Comparison of ENCODE assay signal across 10 mouse cellular contexts in the genomic region with DNA sequence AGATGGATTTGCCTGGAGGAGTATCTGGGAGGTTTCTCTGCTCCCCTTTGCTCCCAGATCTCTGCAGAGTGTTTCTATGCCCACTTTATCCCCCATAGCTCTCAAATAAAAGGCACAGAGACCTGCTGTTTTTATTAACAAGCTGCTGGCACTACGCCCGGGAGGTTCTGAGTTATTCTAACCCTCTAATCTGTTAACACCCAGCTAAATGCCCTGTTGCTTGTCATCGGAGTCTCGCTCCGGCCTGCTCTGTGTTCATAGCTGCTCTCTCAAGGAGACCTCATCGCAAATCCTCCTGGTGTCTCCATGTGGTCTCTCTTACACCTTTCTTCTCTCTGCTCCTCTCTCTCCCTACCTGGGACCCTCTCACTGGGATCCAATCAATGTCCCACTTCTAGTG. TPM values are rescaled to one million over a fixed set of nuclear protein-coding genes. Genes with fewer than 3 reads are reported as not detected.
DNase-seq lines count a peak whose midpoint lies in the region; ATAC-seq and TF ChIP-seq lines count a peak whose summit lies in the region.
"Had no signal": no experiment of that assay in that cellular context is flagged by ENCODE, and none has a peak within 500 bp of the region (broad histone marks: within the 10 kb centered on the region; RNA-seq: fewer than 3 reads in every experiment).

No protein-coding gene starts in this region.

- H3K9ac ChIP-seq in forebrain, embryonic 13.5 days: no peak overlapping the region
- no peak overlapping the region for H3K9ac ChIP-seq in midbrain, postnatal 0 days (replicated peaks; ENCODE audit: low read length, poor library complexity, severe bottlenecking)
- no peak overlapping the region for H3K9ac ChIP-seq in midbrain, embryonic 15.5 days
- 0 out of 2 replicates have a peak overlapping the region, but pooled peaks have one; percentile 13 for H3K9ac ChIP-seq in heart, embryonic 14.5 days (ENCODE audit: low read length)

- no peaks in the 10 kb centered on the region for H3K9me3 ChIP-seq in forebrain, embryonic 13.5 days (replicated peaks)
- no peaks in the 10 kb centered on the region for H3K9me3 ChIP-seq in forebrain, embryonic 10.5 days
- H3K9me3 ChIP-seq in midbrain, postnatal 0 days (ENCODE audit: low read length): no peaks in the 10 kb centered on the region
- H3K9me3 ChIP-seq in midbrain, embryonic 15.5 days: no peaks in the 10 kb centered on the region
- no peaks in the 10 kb centered on the region for H3K9me3 ChIP-seq in heart, embryonic 14.5 days (ENCODE audit: control insufficient read depth, low read length)

- H3K4me1 ChIP-seq in forebrain, embryonic 13.5 days: peaks cover 11% of the 10 kb centered on the region
- H3K4me1 ChIP-seq in forebrain, embryonic 10.5 days: no peaks in the 10 kb centered on the region; the same call in 1 of the 2 replicates
- H3K4me1 ChIP-seq in midbrain, postnatal 0 days (ENCODE audit: insufficient read depth, low read length): no peaks in the 10 kb centered on the region
- H3K4me1 ChIP-seq in midbrain, embryonic 15.5 days: peaks cover 8% of the 10 kb centered on the region; the same call in 1 of the 2 replicates
- peaks cover 6 to 18% of the 10 kb centered on the region in 2 experiments for H3K4me1 ChIP-seq in heart, embryonic 14.5 days (ENCODE audit: control insufficient read depth in 2 of 2, insufficient read depth in 2 of 2, low read length in 2 of 2)

- H3K4me3 ChIP-seq in forebrain, embryonic 13.5 days: no peak overlapping the region
- no peak overlapping the region for H3K4me3 ChIP-seq in forebrain, embryonic 10.5 days
- no peak overlapping the region for H3K4me3 ChIP-seq in midbrain, postnatal 0 days (ENCODE audit: low read depth, low read length)
- H3K4me3 ChIP-seq in midbrain, embryonic 15.5 days: no peak overlapping the region
- H3K4me3 ChIP-seq in heart, embryonic 14.5 days (ENCODE audit: control insufficient read depth in 1 of 2, insufficient read depth in 1 of 2, low read depth in 1 of 2, low read length in 2 of 2): no peak overlapping the region
- H3K4me3 ChIP-seq in layer of hippocampus, adult 2 months: no peak overlapping the region

- WGBS in forebrain, embryonic 13.5 days: 46% methylated on average over 6 of the region's 6 CpGs
- 86% methylated on average over 6 of the region's 6 CpGs for WGBS in forebrain, embryonic 10.5 days
- 49% methylated on average over 6 of the region's 6 CpGs for WGBS in midbrain, postnatal 0 days
- WGBS in midbrain, embryonic 15.5 days: 51% methylated on average over 6 of the region's 6 CpGs
- WGBS in heart, embryonic 14.5 days: 4% methylated on average over 6 of the region's 6 CpGs

- H3K27ac ChIP-seq in forebrain, embryonic 13.5 days: no peak overlapping the region; the same call in 1 of the 2 replicates
- no peak overlapping the region for H3K27ac ChIP-seq in forebrain, embryonic 10.5 days
- H3K27ac ChIP-seq in midbrain, postnatal 0 days (ENCODE audit: low read depth, low read length): no peak overlapping the region
- no peak overlapping the region for H3K27ac ChIP-seq in midbrain, embryonic 15.5 days
- H3K27ac ChIP-seq in heart, embryonic 14.5 days (replicated peaks in 1 of 2; ENCODE audit: control insufficient read depth in 1 of 2, insufficient read depth in 1 of 2, low read depth in 2 of 2, low read length in 2 of 2): peak overlapping the region; percentile 86 to 92
- H3K27ac ChIP-seq in layer of hippocampus, adult 2 months: no peak overlapping the region
- H3K27ac ChIP-seq: macrophage had no signal

- TF ChIP-seq CTCF in midbrain, postnatal 0 days (IDR thresholded peaks at IDR 0.05): no peak
- TF ChIP-seq CTCF in layer of hippocampus, adult 2 months (conservative IDR thresholded peaks at IDR 0.05): no peak

- peak; percentile 53 for ATAC-seq in forebrain, embryonic 13.5 days
- no peak for ATAC-seq in midbrain, postnatal 0 days (ENCODE audit: low FRiP score)
- ATAC-seq in midbrain, embryonic 15.5 days (replicated peaks): no peak
- peak; percentile 76 for ATAC-seq in heart, embryonic 14.5 days (ENCODE audit: insufficient number of reproducible peaks, insufficient read depth, low FRiP score, low read depth)
- peak; percentile 41; the same call in 1 of the 2 replicates for ATAC-seq in megakaryocyte-erythroid progenitor cell, adult 5-6 weeks (replicated peaks; ENCODE audit: low FRiP score, low TSS enrichment, poor library complexity, severe bottlenecking)
- ATAC-seq: intestine, postnatal 0 days had no signal

- H3K4me2 ChIP-seq in forebrain, embryonic 13.5 days: no peak overlapping the region
- H3K4me2 ChIP-seq in midbrain, postnatal 0 days (ENCODE audit: low read depth, low read length, poor library complexity, severe bottlenecking): no peak overlapping the region
- no peak overlapping the region for H3K4me2 ChIP-seq in midbrain, embryonic 15.5 days
- peak overlapping the region; percentile 41 for H3K4me2 ChIP-seq in heart, embryonic 14.5 days (ENCODE audit: low read length)

- no peaks in the 10 kb centered on the region for H3K36me3 ChIP-seq in forebrain, embryonic 13.5 days (ENCODE audit: poor library complexity, severe bottlenecking)
- no peaks in the 10 kb centered on the region for H3K36me3 ChIP-seq in forebrain, embryonic 10.5 days (replicated peaks)
- H3K36me3 ChIP-seq in midbrain, postnatal 0 days (ENCODE audit: insufficient read depth, low read length): no peaks in the 10 kb centered on the region
- H3K36me3 ChIP-seq in midbrain, embryonic 15.5 days (replicated peaks): no peaks in the 10 kb centered on the region
- H3K36me3 ChIP-seq in heart, embryonic 14.5 days (ENCODE audit: control insufficient read depth, insufficient read depth, low read length): no peaks in the 10 kb centered on the region

- no peaks in the 10 kb centered on the region for H3K27me3 ChIP-seq in forebrain, embryonic 13.5 days
- no peaks in the 10 kb centered on the region for H3K27me3 ChIP-seq in forebrain, embryonic 10.5 days (ENCODE audit: poor library complexity, severe bottlenecking)
- no peaks in the 10 kb centered on the region for H3K27me3 ChIP-seq in midbrain, postnatal 0 days (ENCODE audit: insufficient read depth, low read length)
- no peaks in the 10 kb centered on the region for H3K27me3 ChIP-seq in midbrain, embryonic 15.5 days (replicated peaks)
- H3K27me3 ChIP-seq in heart, embryonic 14.5 days (ENCODE audit: control insufficient read depth, insufficient read depth, low read length): no peaks in the 10 kb centered on the region

- no peak for DNase-seq in forebrain, embryonic 10.5 days (ENCODE audit: extremely low spot score, low spot score)
- DNase-seq in midbrain, postnatal 0 days (ENCODE audit: low spot score): peak; percentile 54
- DNase-seq in layer of hippocampus, adult 2 months (ENCODE audit: low spot score in 2 of 2): no peak
- no peak for DNase-seq in liver

RNA-seq across cellular contexts. Expression of a gene that starts 26.4 kb away (rescaled TPM):
- 37.7 and 38.5 TPM in 2 replicates for polyA plus RNA-seq in forebrain, embryonic 13.5 days (2015; fragmentation: Nextera tagmentation; extraction: Ambion mirVana)
- 86.9 and 91.6 TPM in 2 replicates for polyA plus RNA-seq in forebrain, embryonic 10.5 days (2016; fragmentation: Nextera tagmentation; extraction: Ambion mirVana)
- total RNA-seq in midbrain, postnatal 0 days (2014; rRNA removed): 23.6 and 26.1 TPM in 2 replicates
- polyA plus RNA-seq in midbrain, postnatal 0 days (2015; fragmentation: Nextera tagmentation; extraction: Ambion mirVana): 34.6 and 37.8 TPM in 2 replicates
- polyA plus RNA-seq in midbrain, embryonic 15.5 days (2015; fragmentation: Nextera tagmentation; extraction: Ambion mirVana): 32.8 and 36.3 TPM in 2 replicates
- 16.6 and 18.7 TPM in 2 replicates for polyA plus RNA-seq in heart, embryonic 14.5 days (2014; fragmentation: Nextera tagmentation; extraction: Ambion mirVana)
- total RNA-seq in megakaryocyte-erythroid progenitor cell, adult 5-6 weeks (2014; fragmentation: Nextera tagmentation): 51.2 and 73.7 TPM in 2 replicates
- total RNA-seq in megakaryocyte-erythroid progenitor cell, adult 5-6 weeks (2017): 99.9 and 100 TPM in 2 replicates
- total RNA-seq in layer of hippocampus, adult 2 months (2021): 10 to 100 TPM; 19.3 to 22.0 TPM

RNA-seq across cellular contexts. Expression of a gene that starts 27.0 kb away (rescaled TPM):
- 57.7 and 59.5 TPM in 2 replicates for polyA plus RNA-seq in forebrain, embryonic 13.5 days (2015; fragmentation: Nextera tagmentation; extraction: Ambion mirVana)
- polyA plus RNA-seq in forebrain, embryonic 10.5 days (2016; fragmentation: Nextera tagmentation; extraction: Ambion mirVana): 82.9 and 85.3 TPM in 2 replicates
- 75.4 and 99.4 TPM in 2 replicates for total RNA-seq in midbrain, postnatal 0 days (2014; rRNA removed)
- 69.0 and 74.6 TPM in 2 replicates for polyA plus RNA-seq in midbrain, postnatal 0 days (2015; fragmentation: Nextera tagmentation; extraction: Ambion mirVana)
- polyA plus RNA-seq in midbrain, embryonic 15.5 days (2015; fragmentation: Nextera tagmentation; extraction: Ambion mirVana): 65.8 and 71.8 TPM in 2 replicates
- polyA plus RNA-seq in heart, embryonic 14.5 days (2014; fragmentation: Nextera tagmentation; extraction: Ambion mirVana): 95.1 and 96.4 TPM in 2 replicates
- total RNA-seq in megakaryocyte-erythroid progenitor cell, adult 5-6 weeks (2014; fragmentation: Nextera tagmentation): 93.3 and 99.1 TPM in 2 replicates
- 76.1 and 91.7 TPM in 2 replicates for total RNA-seq in megakaryocyte-erythroid progenitor cell, adult 5-6 weeks (2017)
- 10 to 100 TPM; 51.5 to 53.0 TPM for total RNA-seq in layer of hippocampus, adult 2 months (2021)

Comparison
In these comparisons a context has a peak if more than half of its experiments do, and no peak if none do; other contexts are left out.
1. ATAC-seq: peak in forebrain, embryonic 13.5 days (single experiment), heart, embryonic 14.5 days (single experiment) and megakaryocyte-erythroid progenitor cell, adult 5-6 weeks (single experiment); none in midbrain, postnatal 0 days (single experiment) and midbrain, embryonic 15.5 days (single experiment).
2. H3K27ac ChIP-seq: peak in heart, embryonic 14.5 days (2 of 2); none in forebrain, embryonic 13.5 days (single experiment), forebrain, embryonic 10.5 days (single experiment), midbrain, postnatal 0 days (single experiment), midbrain, embryonic 15.5 days (single experiment) and layer of hippocampus, adult 2 months (single experiment).